Mouse (Mus musculus): ENCODE measurements around the gene Vhl. TPM values are rescaled to one million over a fixed set of nuclear protein-coding genes. Genes with fewer than 3 reads are reported as not detected.
"Not testable (repeated sequence)": the region's sequence is repeated elsewhere in the genome, so short reads cannot be mapped to it uniquely, and the experiment has no call there.

The Vhl gene
- polyA plus RNA-seq, 1 experiment from 2014 or later = 60.3 TPM

- not testable (repeated sequence) for H3K4me3 ChIP-seq (ENCODE audit: low read depth, low read length); H3K36me3 ChIP-seq (ENCODE audit: control insufficient read depth, insufficient read depth, low read length); H3K27me3 ChIP-seq (ENCODE audit: control insufficient read depth, insufficient read depth, low read length); H3K9me3 ChIP-seq (ENCODE audit: control insufficient read depth, low read length); H3K9ac ChIP-seq (ENCODE audit: low read length); ATAC-seq (ENCODE audit: insufficient number of reproducible peaks, low FRiP score, low TSS enrichment, low read depth); H3K4me2 ChIP-seq (ENCODE audit: low read depth, severe bottlenecking); H3K4me1 ChIP-seq (ENCODE audit: control insufficient read depth, insufficient read depth, low read length); H3K27ac ChIP-seq (replicated peaks; ENCODE audit: low read depth, low read length); DNase-seq (ENCODE audit: low spot score)
- WGBS = 84% methylated on average over 1 of the region's 1 CpGs
These were observed 48.3 kb downstream of the Vhl start for GRCm38 (mm10) chr6:113672029-113672428.

GRCm38 (mm10) chr6:113672989-113673388 lies 49.2 kb downstream of the Vhl start:
- DNase-seq (ENCODE audit: low spot score) (no peak), ATAC-seq (ENCODE audit: insufficient number of reproducible peaks, low FRiP score, low TSS enrichment, low read depth) (no peak)
- no peaks in the 10 kb centered on the region for H3K36me3 ChIP-seq (ENCODE audit: control insufficient read depth, insufficient read depth, low read length)
- H3K4me2 ChIP-seq (ENCODE audit: low read depth, severe bottlenecking) = no peak overlapping the region
- peaks cover 6% of the 10 kb centered on the region for H3K4me1 ChIP-seq (ENCODE audit: control insufficient read depth, insufficient read depth, low read length)
- H3K4me3 ChIP-seq (ENCODE audit: low read depth, low read length) = no peak overlapping the region
- no peak overlapping the region for H3K27ac ChIP-seq (replicated peaks; ENCODE audit: low read depth, low read length)
- H3K9me3 ChIP-seq (ENCODE audit: control insufficient read depth, low read length) = no peaks in the 10 kb centered on the region
- 75% methylated on average over 6 of the region's 6 CpGs for WGBS
- no peaks in the 10 kb centered on the region for H3K27me3 ChIP-seq (ENCODE audit: control insufficient read depth, insufficient read depth, low read length)
- no peak overlapping the region for H3K9ac ChIP-seq (ENCODE audit: low read length)

- Histone ChIP-seq H3K4me1 (ENCODE audit: control insufficient read depth, insufficient read depth, low read length) (no peaks in the 10 kb centered on the region), H3K9me3 (ENCODE audit: control insufficient read depth, low read length) (no peaks in the 10 kb centered on the region), H3K4me3 (ENCODE audit: low read depth, low read length) (no peak overlapping the region), H3K4me2 (ENCODE audit: low read depth, severe bottlenecking) (no peak overlapping the region), H3K27ac (replicated peaks; ENCODE audit: low read depth, low read length) (no peak overlapping the region), H3K27me3 (ENCODE audit: control insufficient read depth, insufficient read depth, low read length) (no peaks in the 10 kb centered on the region), H3K9ac (ENCODE audit: low read length) (no peak overlapping the region), H3K36me3 (ENCODE audit: control insufficient read depth, insufficient read depth, low read length) (no peaks in the 10 kb centered on the region)
- DNase-seq (ENCODE audit: low spot score) (no peak), ATAC-seq (ENCODE audit: insufficient number of reproducible peaks, low FRiP score, low TSS enrichment, low read depth) (no peak)
- WGBS = 80% methylated on average over 4 of the region's 4 CpGs
These were observed 51.5 kb downstream of the Vhl start for GRCm38 (mm10) chr6:113675234-113675633.

DNA sequence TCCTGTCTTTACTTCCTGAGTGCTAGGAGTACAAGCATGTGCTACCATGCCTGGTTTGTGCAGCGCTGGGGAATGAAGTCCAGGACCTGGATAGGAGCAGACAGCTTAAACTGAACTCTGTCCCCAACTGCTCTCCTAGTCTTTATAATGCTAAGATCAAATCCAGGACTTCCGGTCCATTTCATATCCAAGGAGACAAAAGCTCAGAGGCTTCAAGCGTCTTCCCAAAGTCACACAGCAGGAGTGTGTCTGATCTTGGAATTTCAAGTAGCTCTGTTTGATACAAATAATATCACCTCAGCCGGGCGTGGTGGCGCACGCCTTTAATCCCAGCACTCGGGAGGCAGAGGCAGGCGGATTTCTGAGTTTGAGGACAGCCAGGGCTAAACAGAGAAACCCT lies 52.2 kb downstream of the Vhl start:
- no peak overlapping the region for H3K27ac ChIP-seq (replicated peaks; ENCODE audit: low read depth, low read length)
- H3K4me3 ChIP-seq (ENCODE audit: low read depth, low read length) = no peak overlapping the region
- no peak overlapping the region for H3K4me2 ChIP-seq (ENCODE audit: low read depth, severe bottlenecking)
- no peaks in the 10 kb centered on the region for H3K36me3 ChIP-seq (ENCODE audit: control insufficient read depth, insufficient read depth, low read length)
- H3K9ac ChIP-seq (ENCODE audit: low read length) = no peak overlapping the region
- no peak for DNase-seq (ENCODE audit: low spot score)
- H3K27me3 ChIP-seq (ENCODE audit: control insufficient read depth, insufficient read depth, low read length) = no peaks in the 10 kb centered on the region
- no peaks in the 10 kb centered on the region for H3K4me1 ChIP-seq (ENCODE audit: control insufficient read depth, insufficient read depth, low read length)
- ATAC-seq (ENCODE audit: insufficient number of reproducible peaks, low FRiP score, low TSS enrichment, low read depth) = no peak
- 95% methylated on average over 9 of the region's 9 CpGs for WGBS
- H3K9me3 ChIP-seq (ENCODE audit: control insufficient read depth, low read length) = no peaks in the 10 kb centered on the region

GRCm38 (mm10) chr6:113677070-113677734 lies 53.4 kb downstream of the Vhl start:
- H3K4me3 ChIP-seq (ENCODE audit: low read depth, low read length) = no peak overlapping the region
- H3K27ac ChIP-seq (replicated peaks; ENCODE audit: low read depth, low read length) = no peak overlapping the region
- no peak overlapping the region for H3K4me2 ChIP-seq (ENCODE audit: low read depth, severe bottlenecking)
- no peaks in the 10 kb centered on the region for H3K27me3 ChIP-seq (ENCODE audit: control insufficient read depth, insufficient read depth, low read length)
- no peaks in the 10 kb centered on the region for H3K36me3 ChIP-seq (ENCODE audit: control insufficient read depth, insufficient read depth, low read length)
- no peak overlapping the region for H3K9ac ChIP-seq (ENCODE audit: low read length)
- no peak for DNase-seq (ENCODE audit: low spot score)
- no peaks in the 10 kb centered on the region for H3K4me1 ChIP-seq (ENCODE audit: control insufficient read depth, insufficient read depth, low read length)
- no peaks in the 10 kb centered on the region for H3K9me3 ChIP-seq (ENCODE audit: control insufficient read depth, low read length)
- WGBS = 66% methylated on average over 14 of the region's 14 CpGs
- ATAC-seq (ENCODE audit: insufficient number of reproducible peaks, low FRiP score, low TSS enrichment, low read depth) = no peak

- no peaks in the 10 kb centered on the region for H3K9me3 ChIP-seq (ENCODE audit: control insufficient read depth, low read length)
- 83% methylated on average over 14 of the region's 14 CpGs for WGBS
- DNase-seq (ENCODE audit: low spot score) = no peak
- H3K27ac ChIP-seq (replicated peaks; ENCODE audit: low read depth, low read length) = no peak overlapping the region
- H3K36me3 ChIP-seq (ENCODE audit: control insufficient read depth, insufficient read depth, low read length) = no peaks in the 10 kb centered on the region
- no peaks in the 10 kb centered on the region for H3K27me3 ChIP-seq (ENCODE audit: control insufficient read depth, insufficient read depth, low read length)
- no peak overlapping the region for H3K4me3 ChIP-seq (ENCODE audit: low read depth, low read length)
- H3K4me1 ChIP-seq (ENCODE audit: control insufficient read depth, insufficient read depth, low read length) = no peaks in the 10 kb centered on the region
- no peak overlapping the region for H3K4me2 ChIP-seq (ENCODE audit: low read depth, severe bottlenecking)
- ATAC-seq (ENCODE audit: insufficient number of reproducible peaks, low FRiP score, low TSS enrichment, low read depth) = no peak
- H3K9ac ChIP-seq (ENCODE audit: low read length) = no peak overlapping the region
These were observed 54.7 kb downstream of the Vhl start for GRCm38 (mm10) chr6:113678246-113679012.

- Histone ChIP-seq H3K9ac (ENCODE audit: low read length) (no peak overlapping the region), H3K4me2 (ENCODE audit: low read depth, severe bottlenecking) (no peak overlapping the region), H3K27me3 (ENCODE audit: control insufficient read depth, insufficient read depth, low read length) (no peaks in the 10 kb centered on the region), H3K36me3 (ENCODE audit: control insufficient read depth, insufficient read depth, low read length) (no peaks in the 10 kb centered on the region), H3K4me1 (ENCODE audit: control insufficient read depth, insufficient read depth, low read length) (no peaks in the 10 kb centered on the region), H3K9me3 (ENCODE audit: control insufficient read depth, low read length) (no peaks in the 10 kb centered on the region), H3K27ac (replicated peaks; ENCODE audit: low read depth, low read length) (no peak overlapping the region), H3K4me3 (ENCODE audit: low read depth, low read length) (no peak overlapping the region)
- ATAC-seq (ENCODE audit: insufficient number of reproducible peaks, low FRiP score, low TSS enrichment, low read depth) (no peak), DNase-seq (ENCODE audit: low spot score) (no peak)
- 80% methylated on average over 9 of the region's 9 CpGs for WGBS
These were observed 56.3 kb downstream of the Vhl start for GRCm38 (mm10) chr6:113679993-113680566.

Data from limb, embryonic 11.5 days (tissue).